Mouse (Mus musculus) MEL (cell line): ENCODE results near the gene Gm20388. TPM values are rescaled to one million over a fixed set of nuclear protein-coding genes. Genes with fewer than 3 reads are reported as not detected.

Experiments used
- DNase-seq: peaks from one replicate; pipeline ENCODE4 v3.0.0; 2011; ENCODE audit warnings: low read depth, low spot score
- H3K27ac ChIP-seq: 2 replicates; pipeline ENCODE4 v1.5.1; 2012; ENCODE audit warnings: low read depth, mild to moderate bottlenecking, control low read depth, low read length, moderate library complexity; ENCODE audit not compliant: control insufficient read depth
- H3K27me3 ChIP-seq, 2 experiments: fragments of 150-350 bp in 1 of 2; sonication (generic) in 1 of 2; 2 replicates each; pipeline ENCODE4 v1.6.1; 2012; ENCODE audit warnings: low read length in 2 of 2, mild to moderate bottlenecking in 2 of 2, improper control_type of control experiment in 1 of 2, moderate library complexity in 1 of 2; ENCODE audit not compliant: insufficient read depth in 2 of 2, control insufficient read depth in 1 of 2
- H3K36me3 ChIP-seq, 2 experiments: 2 replicates each; pipeline ENCODE4 v1.6.1; 2012 to 2014; ENCODE audit warnings: low read length in 2 of 2, improper control_type of control experiment in 1 of 2, inconsistent platforms in 1 of 2, mild to moderate bottlenecking in 1 of 2; ENCODE audit not compliant: insufficient read depth in 2 of 2, control insufficient read depth in 1 of 2
- H3K4me1 ChIP-seq, 2 experiments: fragments of 150-350 bp in 1 of 2; sonication (generic) in 1 of 2; 2 replicates each; pipeline ENCODE4 v1.6.1; 2012; ENCODE audit warnings: low read length in 2 of 2, improper control_type of control experiment in 1 of 2, mild to moderate bottlenecking in 1 of 2; ENCODE audit not compliant: insufficient read depth in 2 of 2, control insufficient read depth in 1 of 2
- H3K4me3 ChIP-seq, 2 experiments: fragments of 150-350 bp in 1 of 2; sonication (generic) in 1 of 2; 2 replicates each; pipeline ENCODE4 v1.5.1; 2012; ENCODE audit warnings: low read depth in 2 of 2, low read length in 2 of 2, mild to moderate bottlenecking in 2 of 2, moderate library complexity in 2 of 2, control low read depth in 1 of 2, improper control_type of control experiment in 1 of 2; ENCODE audit not compliant: control insufficient read depth in 1 of 2, insufficient read depth in 1 of 2
- H3K79me2 ChIP-seq: 2 replicates; pipeline ENCODE4 v1.6.1; 2012; ENCODE audit warnings: mild to moderate bottlenecking, low read length, moderate library complexity; ENCODE audit not compliant: control insufficient read depth, poor library complexity, insufficient read depth
- H3K9ac ChIP-seq: 2 replicates; pipeline ENCODE4 v1.6.1; 2012; ENCODE audit warnings: low read depth, mild to moderate bottlenecking, control low read depth, low read length, moderate library complexity; ENCODE audit not compliant: control insufficient read depth, poor library complexity, severe bottlenecking
- H3K9me3 ChIP-seq: fragments of 150-350 bp; sonication (generic); replicated peaks from 2 replicates; pipeline ENCODE4 v1.6.1; 2012; ENCODE audit warnings: mild to moderate bottlenecking, low read length, improper control_type of control experiment, moderate library complexity; ENCODE audit not compliant: insufficient read depth
- BHLHE40 ChIP-seq: IDR thresholded peaks from 2 replicates; pipeline ENCODE4 v1.6.1; 2012; ENCODE audit warnings: low read depth, mild to moderate bottlenecking, inconsistent platforms, low read length, improper control_type of control experiment, borderline replicate concordance
- CHD1 ChIP-seq: IDR thresholded peaks from 2 replicates; pipeline ENCODE4 v1.6.1; 2012; ENCODE audit warnings: low read depth, mild to moderate bottlenecking, inconsistent platforms, low read length, improper control_type of control experiment
- CTCF ChIP-seq, 3 experiments: IDR thresholded peaks in 2 of 3; conservative IDR thresholded peaks in 1 of 3; 2 replicates each; pipeline ENCODE4 v1.5.1; 2011 to 2012; ENCODE audit warnings: low read length in 3 of 3, low read depth in 2 of 3, mild to moderate bottlenecking in 2 of 3, improper control_type of control experiment in 1 of 3, inconsistent platforms in 1 of 3, mixed read lengths in 1 of 3, moderate library complexity in 1 of 3; ENCODE audit not compliant: control insufficient read depth in 1 of 3, insufficient read depth in 1 of 3, poor library complexity in 1 of 3, severe bottlenecking in 1 of 3
- E2F4 ChIP-seq: IDR thresholded peaks from 2 replicates; pipeline ENCODE4 v1.6.1; 2011; ENCODE audit warnings: low read depth, low read length, improper control_type of control experiment, borderline replicate concordance
- ELF1 ChIP-seq: IDR thresholded peaks from 2 replicates; pipeline ENCODE4 v1.6.1; 2014; ENCODE audit warnings: low read depth, mild to moderate bottlenecking, inconsistent platforms, low read length, improper control_type of control experiment, moderate library complexity
- GABPA ChIP-seq: IDR thresholded peaks from 2 replicates; pipeline ENCODE4 v1.6.1; 2012; ENCODE audit warnings: low read depth, mild to moderate bottlenecking, inconsistent platforms, low read length, improper control_type of control experiment, moderate library complexity
- GATA1 ChIP-seq: IDR thresholded peaks from 2 replicates; pipeline ENCODE4 v1.6.1; 2011; ENCODE audit warnings: low read depth, low read length, improper control_type of control experiment
- HCFC1 ChIP-seq: IDR thresholded peaks from 2 replicates; pipeline ENCODE4 v1.6.1; 2012; ENCODE audit warnings: low read depth, mild to moderate bottlenecking, inconsistent platforms, low read length, improper control_type of control experiment, moderate library complexity
- JUND ChIP-seq: IDR thresholded peaks from 2 replicates; pipeline ENCODE4 v1.6.1; 2011; ENCODE audit warnings: low read depth, mild to moderate bottlenecking, improper control_type of control experiment, low read length
- KAT2A ChIP-seq: conservative IDR thresholded peaks from 2 replicates; pipeline ENCODE4 v1.6.1; 2012; ENCODE audit warnings: low read depth, low read length, improper control_type of control experiment, inconsistent platforms
- MAFK ChIP-seq: IDR thresholded peaks from 2 replicates; pipeline ENCODE4 v1.6.1; 2011; ENCODE audit warnings: low read depth, mild to moderate bottlenecking, low read length, improper control_type of control experiment, borderline replicate concordance
- MAX ChIP-seq: IDR thresholded peaks from 2 replicates; pipeline ENCODE4 v1.6.1; 2011; ENCODE audit warnings: low read length, improper control_type of control experiment
- MXI1 ChIP-seq: IDR thresholded peaks from 2 replicates; pipeline ENCODE4 v1.6.1; 2011; ENCODE audit warnings: mild to moderate bottlenecking, low read depth, low read length, improper control_type of control experiment
- MYC ChIP-seq: IDR thresholded peaks from 2 replicates; pipeline ENCODE4 v1.6.1; 2011; ENCODE audit warnings: low read depth, mild to moderate bottlenecking, low read length, improper control_type of control experiment, moderate library complexity
- NRF1 ChIP-seq: IDR thresholded peaks from 2 replicates; pipeline ENCODE4 v1.6.1; 2014; ENCODE audit warnings: low read depth, mild to moderate bottlenecking, inconsistent platforms, low read length, improper control_type of control experiment, moderate library complexity; ENCODE audit not compliant: poor library complexity, insufficient read depth, severe bottlenecking
- POLR2A ChIP-seq, 2 experiments: IDR thresholded peaks; 2 replicates each; pipeline ENCODE4 v1.6.1; 2011 to 2012; ENCODE audit warnings: low read length in 2 of 2, mild to moderate bottlenecking in 2 of 2, control low read depth in 1 of 2, improper control_type of control experiment in 1 of 2, low read depth in 1 of 2, moderate library complexity in 1 of 2; ENCODE audit not compliant: control insufficient read depth in 1 of 2, insufficient read depth in 1 of 2, poor library complexity in 1 of 2
- POLR2AphosphoS5 ChIP-seq: IDR thresholded peaks from 2 replicates; pipeline ENCODE4 v1.6.1; 2012; ENCODE audit warnings: low read depth, borderline replicate concordance, mild to moderate bottlenecking, inconsistent platforms, low read length, moderate library complexity, mixed read lengths
- RCOR1 ChIP-seq: IDR thresholded peaks from 2 replicates; pipeline ENCODE4 v1.6.1; 2012; ENCODE audit warnings: low read depth, mild to moderate bottlenecking, inconsistent platforms, low read length, improper control_type of control experiment
- SIN3A ChIP-seq: IDR thresholded peaks from 2 replicates; pipeline ENCODE4 v1.6.1; 2012; ENCODE audit warnings: low read length, improper control_type of control experiment, inconsistent platforms
- TAL1 ChIP-seq: IDR thresholded peaks from 2 replicates; pipeline ENCODE4 v1.6.1; 2012; ENCODE audit warnings: mild to moderate bottlenecking, inconsistent platforms, low read length, moderate library complexity, mixed read lengths
- TBP ChIP-seq: IDR thresholded peaks from 2 replicates; pipeline ENCODE4 v1.8.0; 2011; ENCODE audit warnings: low read depth, low read length, improper control_type of control experiment
- TCF12 ChIP-seq: IDR thresholded peaks from 2 replicates; pipeline ENCODE4 v1.6.1; 2014; ENCODE audit warnings: low read depth, mild to moderate bottlenecking, inconsistent platforms, low read length, improper control_type of control experiment, moderate library complexity
- USF1 ChIP-seq: IDR thresholded peaks from 2 replicates; pipeline ENCODE4 v1.6.1; 2014; ENCODE audit warnings: low read depth, mild to moderate bottlenecking, inconsistent platforms, low read length, improper control_type of control experiment, moderate library complexity
- ZNF384 ChIP-seq: IDR thresholded peaks from 2 replicates; pipeline ENCODE4 v1.6.1; 2012; ENCODE audit warnings: low read depth, mild to moderate bottlenecking, inconsistent platforms, low read length, improper control_type of control experiment
- polyA plus RNA-seq, 2 experiments: library from polyadenylated mRNA; stranded (reverse) in 1 of 2; unstranded in 1 of 2; fragments of >175 nt in 1 of 2; fragments of >200 nt in 1 of 2; gene quantifications; 2 replicates each; pipeline versions ENCODE4 v1.2.1 to v1.2.4; 2012; ENCODE audit warnings: low replicate concordance in 2 of 2, low read depth in 1 of 2; ENCODE audit not compliant: insufficient read length in 2 of 2, insufficient read depth in 1 of 2, missing spikeins in 1 of 2
- total RNA-seq: library from RNA; depleted of rRNA; stranded (reverse); fragments of 300-350 nt; gene quantifications from 2 replicates; pipeline ENCODE4 v1.2.3, GENCODE M21; 2012

The Gm20388 gene
- total and polyA plus RNA-seq, 3 experiments = 11.1 to 17.8 TPM; not detected in 1

- Histone ChIP-seq H3K27ac (no peak overlapping the region), H3K27me3 (no peaks in the 10 kb centered on the region), H3K79me2 (no peaks in the 10 kb centered on the region), H3K9ac (no peak overlapping the region), H3K4me3 (no peak overlapping the region), H3K36me3 (no peaks in the 10 kb centered on the region), H3K4me1 (no peaks in the 10 kb centered on the region), H3K9me3 (no peaks in the 10 kb centered on the region)
- no peak for TF ChIP-seq GABPA
- TF ChIP-seq ELF1 = no peak
- no peak for TF ChIP-seq TCF12
- no peak for TF ChIP-seq SIN3A
- TF ChIP-seq BHLHE40 = no peak
- TF ChIP-seq CTCF (IDR thresholded peaks at IDR 0.05 in 2 of 3, conservative IDR thresholded peaks at IDR 0.05 in 1 of 3; ENCODE audit: control insufficient read depth in 1 of 3, insufficient read depth in 1 of 3, low read depth in 2 of 3, low read length in 3 of 3, poor library complexity in 1 of 3, severe bottlenecking in 1 of 3) = no peak
- no peak for TF ChIP-seq E2F4
- no peak for TF ChIP-seq JUND
- TF ChIP-seq ZNF384 = no peak
- no peak for TF ChIP-seq NRF1
- TF ChIP-seq MAX = no peak
- no peak for DNase-seq
Measured at GRCm38 (mm10) chr8:121297299-121297698, 1386.7 kb downstream of the Gm20388 start.

- no peaks in the 10 kb centered on the region for H3K27me3 ChIP-seq
- H3K4me3 ChIP-seq = no peak overlapping the region
Measured at GRCm38 (mm10) chr8:121300066-121300465, 1389.4 kb downstream of the Gm20388 start.

More at GRCm38 (mm10) chr8:121300066-121300465, 1389.4 kb downstream of the Gm20388 start:
- no peak overlapping the region for H3K27ac ChIP-seq
- no peaks in the 10 kb centered on the region for H3K36me3 ChIP-seq
- no peak for DNase-seq
- no peak overlapping the region for H3K9ac ChIP-seq
- TF ChIP-seq MXI1 (no peak), JUND (no peak), RCOR1 (no peak), HCFC1 (no peak), TAL1 (no peak), GATA1 (no peak), E2F4 (no peak), USF1 (no peak), CHD1 (no peak), POLR2AphosphoS5 (no peak), TCF12 (no peak), TBP (no peak), POLR2A (IDR thresholded peaks at IDR 0.05; ENCODE audit: control insufficient read depth in 1 of 2, insufficient read depth in 1 of 2, low read depth in 1 of 2, low read length in 2 of 2, poor library complexity in 1 of 2) (no peak), KAT2A (no peak), MYC (no peak), MAFK (no peak)
- H3K4me1 ChIP-seq = no peaks in the 10 kb centered on the region
- no peaks in the 10 kb centered on the region for H3K9me3 ChIP-seq
- H3K79me2 ChIP-seq = no peaks in the 10 kb centered on the region
